Mouse (Mus musculus) CH12.LX (cell line): ENCODE measurements at regions not wholly inside any gene's neighbourhood (a gene's known extent, or its start where the extent isn't known, plus 50 kb on each side); places are given as distances from the start of the nearest gene placed in this dataset.

Experiments
- CTCF ChIP-seq, 2 experiments: IDR thresholded peaks in 1 of 2; conservative IDR thresholded peaks in 1 of 2; 2 replicates each; pipeline ENCODE4 v1.5.1; 2011 to 2012; ENCODE audit warnings: low read depth in 2 of 2, low read length in 2 of 2, improper control_type of control experiment in 1 of 2, inconsistent platforms in 1 of 2, mild to moderate bottlenecking in 1 of 2, moderate library complexity in 1 of 2
- EP300 ChIP-seq: IDR thresholded peaks from 2 replicates; pipeline ENCODE4 v1.6.1; 2011; ENCODE audit warnings: low read length, improper control_type of control experiment
- GABPA ChIP-seq: IDR thresholded peaks from 2 replicates; pipeline ENCODE4 v1.6.1; 2012; ENCODE audit warnings: low read depth, low read length, improper control_type of control experiment, inconsistent platforms; ENCODE audit not compliant: insufficient replicate concordance
- POLR2A ChIP-seq: IDR thresholded peaks from 2 replicates; pipeline ENCODE4 v1.6.1; 2011; ENCODE audit warnings: low read depth, mild to moderate bottlenecking, improper control_type of control experiment, low read length

DNA sequence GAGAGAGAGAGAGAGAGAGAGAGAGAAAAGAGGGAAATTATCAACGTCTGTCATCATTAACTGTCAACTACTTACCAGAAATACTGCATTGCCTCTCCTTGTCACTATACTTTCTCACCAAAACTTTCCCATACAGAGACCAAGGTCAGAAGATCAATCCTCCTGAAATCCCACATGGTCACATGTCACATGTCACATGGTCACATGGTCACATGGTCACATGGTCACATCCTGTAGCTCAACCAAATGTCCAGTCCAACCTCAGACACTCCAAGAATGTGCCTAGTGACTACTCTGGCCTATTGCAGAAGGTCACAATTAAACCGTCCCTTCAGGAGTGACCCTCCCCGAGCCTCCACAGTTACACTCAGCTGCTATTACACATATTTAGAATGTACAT, 135.8 kb upstream of the Arid1b start:
- no peak for TF ChIP-seq POLR2A
- no peak for TF ChIP-seq CTCF (conservative IDR thresholded peaks at IDR 0.05 in 1 of 2, IDR thresholded peaks at IDR 0.05 in 1 of 2; ENCODE audit: low read depth in 2 of 2, low read length in 2 of 2)
- no peak for TF ChIP-seq EP300
- no peak for TF ChIP-seq GABPA
